In the genomic region with DNA sequence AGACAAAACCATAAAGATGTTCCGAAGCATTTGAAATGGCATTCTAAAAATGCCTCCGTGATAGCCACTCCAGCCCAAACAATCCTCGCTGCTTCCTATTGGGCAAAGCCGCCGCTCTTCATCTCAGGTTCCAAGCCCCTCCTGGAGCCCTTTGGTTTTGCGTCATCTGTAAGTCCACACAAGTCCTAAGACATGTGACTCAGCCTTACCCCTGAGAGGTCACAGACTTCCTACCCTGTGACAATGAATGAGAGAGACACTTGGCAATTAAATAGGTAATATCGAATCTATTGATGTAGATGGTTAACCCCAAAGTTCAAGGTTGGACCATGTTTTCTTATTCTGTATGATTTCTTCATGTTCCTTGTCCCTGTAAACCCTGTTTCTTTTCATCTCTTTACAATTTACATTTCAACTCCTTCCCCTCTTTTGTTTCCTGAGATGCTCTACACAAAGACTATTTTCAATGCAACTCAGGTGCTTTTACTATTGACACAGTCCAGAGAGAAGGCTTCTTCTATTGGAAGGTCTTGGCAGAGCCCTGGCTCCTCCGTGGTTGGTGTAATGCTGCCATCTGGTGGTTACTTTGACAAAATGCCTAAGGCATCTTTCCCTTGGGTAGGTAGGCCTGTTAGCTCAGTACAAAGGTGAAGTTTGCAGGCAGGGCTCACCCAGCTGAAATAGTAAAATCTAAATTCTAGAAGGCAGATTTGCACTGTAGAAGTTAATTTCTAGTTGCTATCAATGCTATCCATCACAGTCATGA, we compare ENCODE assay signal across 8 mouse cellular contexts.
DNase-seq lines count a peak whose midpoint lies in the region; ATAC-seq and TF ChIP-seq lines count a peak whose summit lies in the region.

No protein-coding gene starts in this region.

- H3K4me2 ChIP-seq in midbrain, embryonic 15.5 days = no peak overlapping the region

- peak; percentile 7 for DNase-seq in thymus, postnatal 25 days
- DNase-seq in thymus, postnatal 36 days = no peak
- DNase-seq in cerebellum, adult 9-11 months = peak; percentile 58
- peak; percentile 14 to 41 for DNase-seq in frontal cortex, postnatal 14 days (ENCODE audit: low spot score in 2 of 2)
- peak; percentile 66 for DNase-seq in kidney, adult 2 months
- peak; percentile 48 to 58 for DNase-seq in left cerebral cortex, postnatal 36 days (ENCODE audit: low spot score in 2 of 2)
- peak; percentile 53 for DNase-seq in testis, postnatal 10 days (ENCODE audit: low spot score)

- ATAC-seq in midbrain, embryonic 15.5 days (replicated peaks) = peak; percentile 96

- no peaks in the 10 kb centered on the region for H3K36me3 ChIP-seq in kidney, adult 2 months (ENCODE audit: control insufficient read depth, insufficient read depth, low read length)
- no peaks in the 10 kb centered on the region for H3K36me3 ChIP-seq in midbrain, embryonic 15.5 days (replicated peaks)

- H3K27ac ChIP-seq in kidney, adult 2 months (ENCODE audit: insufficient read depth, low read depth, low read length) = no peak overlapping the region
- H3K27ac ChIP-seq in midbrain, embryonic 15.5 days = no peak overlapping the region

- intact Hi-C loops in left cerebral cortex, postnatal 36 days (cut with DNase I) = loop anchor here (1.0 kb wide), 2 partner anchors 233 to 430 kb away; no protein-coding TSS in a partner anchor

- no peaks in the 10 kb centered on the region for H3K4me1 ChIP-seq in kidney, adult 2 months (ENCODE audit: control insufficient read depth, insufficient read depth, low read length)
- H3K4me1 ChIP-seq in midbrain, embryonic 15.5 days = no peaks in the 10 kb centered on the region

- no peak overlapping the region for H3K4me3 ChIP-seq in kidney, adult 2 months (ENCODE audit: insufficient read depth, low read depth, low read length)
- no peak overlapping the region for H3K4me3 ChIP-seq in midbrain, embryonic 15.5 days

- H3K9ac ChIP-seq in midbrain, embryonic 15.5 days = no peak overlapping the region

- WGBS in kidney, adult 2 months = 68% methylated on average over 8 of the region's 8 CpGs
- WGBS in midbrain, embryonic 15.5 days = 73% methylated on average over 8 of the region's 8 CpGs

- TF ChIP-seq CTCF in kidney, adult 2 months (conservative IDR thresholded peaks at IDR 0.05; ENCODE audit: insufficient read depth, insufficient read length, low read depth, low read length) = peak; percentile 90

- H3K27me3 ChIP-seq in kidney, adult 2 months (replicated peaks; ENCODE audit: control insufficient read depth, insufficient read depth, low read length) = no peaks in the 10 kb centered on the region
- no peaks in the 10 kb centered on the region for H3K27me3 ChIP-seq in midbrain, embryonic 15.5 days (replicated peaks)

- H3K9me3 ChIP-seq in midbrain, embryonic 15.5 days = no peaks in the 10 kb centered on the region

- no peak for TF ChIP-seq POLR2A in kidney, adult 2 months (IDR thresholded peaks at IDR 0.05; ENCODE audit: low read depth, low read length)

Comparison
In these comparisons a context has a peak if more than half of its experiments do, and no peak if none do; other contexts are left out.
1. DNase-seq: peak in thymus, postnatal 25 days (single experiment), cerebellum, adult 9-11 months (single experiment), frontal cortex, postnatal 14 days (2 of 2), kidney, adult 2 months (single experiment), left cerebral cortex, postnatal 36 days (2 of 2) and testis, postnatal 10 days (single experiment); none in thymus, postnatal 36 days (0 of 2).